Mouse (Mus musculus) liver, adult 2 months (tissue): ENCODE measurements around the gene Catspere2. TPM values are rescaled to one million over a fixed set of nuclear protein-coding genes. Genes with fewer than 3 reads are reported as not detected.

Experiments used
- DNase-seq: peaks from one replicate; pipeline ENCODE4 v3.0.0-alpha.2; 2011; ENCODE audit warnings: low read depth, low spot score; ENCODE audit errors: extremely low read depth
- H3K27ac ChIP-seq: fragments of 200-500 bp; replicated peaks from 2 replicates; pipeline ENCODE4 v1.5.1; 2012; ENCODE audit warnings: low read depth, mild to moderate bottlenecking, control low read depth, inconsistent platforms, low read length; ENCODE audit not compliant: insufficient read depth
- H3K27me3 ChIP-seq: fragments of 200-500 bp; 2 replicates; pipeline ENCODE4 v1.6.1; 2012; ENCODE audit warnings: mild to moderate bottlenecking, moderate library complexity, low read length, inconsistent platforms; ENCODE audit not compliant: control insufficient read depth, insufficient read depth
- H3K36me3 ChIP-seq: fragments of 200-500 bp; 2 replicates; pipeline ENCODE4 v1.6.1; 2012; ENCODE audit warnings: low read length, inconsistent platforms; ENCODE audit not compliant: control insufficient read depth, insufficient read depth
- H3K4me1 ChIP-seq: fragments of 200-500 bp; 2 replicates; pipeline ENCODE4 v1.6.1; 2011; ENCODE audit warnings: low read length; ENCODE audit not compliant: control insufficient read depth, insufficient read depth
- H3K4me3 ChIP-seq: fragments of 200-500 bp; 2 replicates; pipeline ENCODE4 v1.5.1; 2011; ENCODE audit warnings: low read depth, mild to moderate bottlenecking, control low read depth, low read length, moderate library complexity; ENCODE audit not compliant: insufficient read depth
- H3K79me2 ChIP-seq: fragments of 200-500 bp; 2 replicates; pipeline ENCODE4 v1.6.1; 2012; ENCODE audit warnings: inconsistent platforms, mild to moderate bottlenecking, low read length, moderate library complexity; ENCODE audit not compliant: control insufficient read depth, insufficient read depth
- H3K9ac ChIP-seq: fragments of 200-500 bp; 2 replicates; pipeline ENCODE4 v1.6.1; 2012; ENCODE audit warnings: low read depth, mild to moderate bottlenecking, control low read depth, inconsistent platforms, low read length
- CTCF ChIP-seq: fragments of 200-500 bp; IDR thresholded peaks from 2 replicates; pipeline ENCODE4 v1.5.1; 2011; ENCODE audit warnings: low read depth, low read length, control low read depth
- POLR2A ChIP-seq: fragments of 200-500 bp; IDR thresholded peaks from 2 replicates; pipeline ENCODE4 v1.6.1; 2011; ENCODE audit warnings: low read length, control low read depth; ENCODE audit not compliant: insufficient read depth; ENCODE audit errors: extremely low read depth
- WGBS: fragments of 180-500 bp; shearing (Covaris S2); methylation state at CpG from one replicate; pipeline ENCODE4 v1.1.7; 2018; 5-methylcytosine and 5-hydroxymethylcytosine counted together
- polyA plus RNA-seq: library from polyadenylated mRNA; depleted of rRNA; stranded (reverse); fragments of >200 nt; gene quantifications from 2 replicates; pipeline ENCODE4 v1.2.3, GENCODE M21; 2012; rRNA removed
- total RNA-seq: library from RNA; depleted of rRNA; stranded (reverse); fragments of >200 nt; gene quantifications from 2 replicates; pipeline ENCODE4 v1.2.3, GENCODE M21; 2014; rRNA removed

Gene Catspere2
- total and polyA plus RNA-seq, 2 experiments: 0.02 to 0.09 TPM

GRCm38 (mm10) chr1:178209966-178210365 lies 226.7 kb downstream of the Catspere2 start:
- peaks cover 3% of the 10 kb centered on the region for H3K4me1 ChIP-seq
- TF ChIP-seq CTCF (no peak), POLR2A (no peak)
- no peak overlapping the region for H3K4me3 ChIP-seq
- no peaks in the 10 kb centered on the region for H3K36me3 ChIP-seq
- no peak for DNase-seq
- peaks cover 13% of the 10 kb centered on the region; the same call in 1 of the 2 replicates for H3K79me2 ChIP-seq
- H3K27ac ChIP-seq: no peak overlapping the region
- no peaks in the 10 kb centered on the region for H3K27me3 ChIP-seq
- H3K9ac ChIP-seq: no peak overlapping the region

DNA sequence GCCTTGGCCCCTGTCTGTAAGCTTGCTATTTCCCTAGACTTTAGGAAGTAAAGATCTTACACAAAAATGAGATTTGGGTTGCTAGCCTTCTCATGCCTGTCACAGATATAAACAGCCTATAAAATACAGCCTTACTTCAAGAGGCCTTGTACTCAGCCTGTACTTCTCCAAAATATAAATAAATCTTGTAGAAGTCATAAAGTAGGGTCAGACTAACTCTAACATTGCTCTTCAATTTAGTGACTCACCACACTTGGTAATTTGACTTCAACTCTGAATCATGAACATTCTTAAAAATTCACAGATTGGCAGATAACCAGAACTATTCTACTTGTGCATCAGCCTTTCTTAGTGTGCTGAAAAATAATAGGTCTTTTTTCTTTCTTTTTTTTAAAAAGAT lies 233.9 kb downstream of the Catspere2 start:
- no peaks in the 10 kb centered on the region for H3K36me3 ChIP-seq
- H3K4me1 ChIP-seq: peaks cover 14% of the 10 kb centered on the region; the same call in 1 of the 2 replicates
- H3K4me3 ChIP-seq: no peak overlapping the region
- H3K27me3 ChIP-seq: no peaks in the 10 kb centered on the region
- no peaks in the 10 kb centered on the region; the same call in 1 of the 2 replicates for H3K79me2 ChIP-seq
- no peak overlapping the region for H3K9ac ChIP-seq
- DNase-seq: no peak
- no peak overlapping the region for H3K27ac ChIP-seq
- no peak for TF ChIP-seq POLR2A
- no peak for TF ChIP-seq CTCF

DNA sequence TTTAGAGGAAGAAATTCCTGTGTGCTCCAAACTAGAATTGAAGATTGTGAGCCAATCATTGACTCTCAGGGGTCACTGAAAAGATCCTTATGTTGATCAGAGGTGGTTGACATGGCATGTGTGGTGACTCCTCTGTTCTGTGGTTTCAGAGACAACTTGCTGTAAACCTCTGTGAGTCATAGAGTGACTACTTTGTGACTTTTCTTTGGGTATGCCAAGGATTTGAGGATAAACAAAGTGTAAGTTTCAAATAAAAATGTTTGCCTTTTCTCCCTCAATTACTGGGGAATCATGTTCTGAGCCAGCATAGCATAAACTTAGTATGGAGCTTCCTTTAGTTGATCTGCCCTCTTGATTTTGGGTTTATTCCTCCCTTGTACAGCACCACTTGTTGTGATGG lies 235.1 kb downstream of the Catspere2 start:
- Histone ChIP-seq H3K36me3 (no peaks in the 10 kb centered on the region), H3K27me3 (no peaks in the 10 kb centered on the region), H3K9ac (no peak overlapping the region; the same call in 1 of the 2 replicates), H3K4me3 (no peak overlapping the region), H3K4me1 (peaks cover 14% of the 10 kb centered on the region; the same call in 1 of the 2 replicates), H3K27ac (no peak overlapping the region), H3K79me2 (peaks cover 2% of the 10 kb centered on the region; the same call in 1 of the 2 replicates)
- TF ChIP-seq CTCF (no peak), POLR2A (no peak)
- no peak for DNase-seq

DNA sequence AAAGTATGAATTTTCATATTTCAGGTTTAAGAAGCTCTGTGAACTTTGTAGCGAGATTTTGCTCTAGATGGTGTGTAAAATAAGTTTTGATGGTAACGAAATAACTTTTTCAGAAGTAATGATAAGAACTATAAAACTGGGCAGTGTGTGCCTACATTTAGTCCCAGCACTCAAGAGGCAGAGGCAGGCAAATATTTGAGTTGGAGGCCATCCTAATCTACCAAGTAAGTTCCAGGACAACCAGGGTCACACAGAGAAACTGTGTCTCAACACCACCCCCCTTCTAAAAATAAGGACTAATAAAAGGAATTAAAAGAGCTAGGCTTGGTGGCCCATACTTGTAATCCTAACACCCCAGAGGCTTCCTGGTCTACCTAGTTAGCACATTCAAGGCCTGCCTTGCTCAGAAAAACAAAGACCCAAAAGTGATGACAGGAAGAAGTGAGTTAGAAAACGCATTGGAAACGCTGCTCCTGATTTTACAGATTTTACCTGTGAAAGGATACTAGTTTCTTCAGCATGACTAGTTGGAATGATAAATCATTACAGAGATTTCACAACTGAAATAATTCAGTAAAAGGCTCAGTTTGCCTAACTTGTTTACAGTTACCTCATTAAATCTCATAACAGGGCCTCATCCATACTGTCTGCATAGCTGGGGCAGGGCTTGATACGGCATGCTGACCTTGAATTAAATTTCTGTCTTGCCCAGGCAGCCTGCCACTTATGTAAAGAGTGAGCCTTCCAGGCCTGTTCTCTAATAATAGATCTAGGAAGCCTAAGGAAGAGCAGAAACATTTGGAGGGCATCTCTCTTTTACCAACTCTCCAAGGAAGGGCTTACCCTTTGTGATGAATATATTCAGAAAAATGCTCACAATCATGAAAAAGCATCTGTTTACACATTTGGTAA lies 236.2 kb downstream of the Catspere2 start:
- Histone ChIP-seq H3K27ac (peak overlapping the region; percentile 57), H3K79me2 (peaks cover 12% of the 10 kb centered on the region; the same call in 1 of the 2 replicates), H3K9ac (no peak overlapping the region), H3K4me3 (no peak overlapping the region), H3K4me1 (peaks cover 14% of the 10 kb centered on the region; the same call in 1 of the 2 replicates), H3K27me3 (no peaks in the 10 kb centered on the region), H3K36me3 (no peaks in the 10 kb centered on the region)
- peak; percentile 89 for DNase-seq
- WGBS: 18% methylated on average over 5 of the region's 5 CpGs
- TF ChIP-seq CTCF: no peak
- no peak for TF ChIP-seq POLR2A

Other genes starting within 250 kb of the Catspere2 start
- 32.2 and 43.2 TPM in 2 replicates for gene Adss, start 186.9 kb upstream of the Catspere2 start, total RNA-seq
- gene Adss, start 186.9 kb upstream of the Catspere2 start, polyA plus RNA-seq: 11.1 and 11.4 TPM in 2 replicates
- 5.6 and 6.8 TPM in 2 replicates for gene Desi2, start 204.0 kb downstream of the Catspere2 start, total RNA-seq
- gene Desi2, start 204.0 kb downstream of the Catspere2 start, polyA plus RNA-seq: 7.2 and 7.7 TPM in 2 replicates